Mouse (Mus musculus): Measurements from ENCODE around the gene Wdr47. TPM values are rescaled to one million over a fixed set of nuclear protein-coding genes. Genes with fewer than 3 reads are reported as not detected.

Gene Wdr47
- polyA plus RNA-seq, 1 experiment from 2014 or later = 7.0 TPM

GRCm38 (mm10) chr3:108685701-108686100 lies 94.6 kb downstream of the Wdr47 start:
- Histone ChIP-seq H3K27me3 (no peaks in the 10 kb centered on the region), H3K9ac (no peak overlapping the region), H3K36me3 (peaks cover 47% of the 10 kb centered on the region), H3K4me1 (replicated peaks) (no peaks in the 10 kb centered on the region), H3K9me3 (replicated peaks) (no peaks in the 10 kb centered on the region), H3K4me3 (no peak overlapping the region), H3K27ac (no peak overlapping the region), H3K4me2 (no peak overlapping the region)
- no peak for ATAC-seq (replicated peaks; ENCODE audit: insufficient number of reproducible peaks, insufficient read depth, low FRiP score, low read depth)
- WGBS = 95% methylated on average over 7 of the region's 7 CpGs

DNA sequence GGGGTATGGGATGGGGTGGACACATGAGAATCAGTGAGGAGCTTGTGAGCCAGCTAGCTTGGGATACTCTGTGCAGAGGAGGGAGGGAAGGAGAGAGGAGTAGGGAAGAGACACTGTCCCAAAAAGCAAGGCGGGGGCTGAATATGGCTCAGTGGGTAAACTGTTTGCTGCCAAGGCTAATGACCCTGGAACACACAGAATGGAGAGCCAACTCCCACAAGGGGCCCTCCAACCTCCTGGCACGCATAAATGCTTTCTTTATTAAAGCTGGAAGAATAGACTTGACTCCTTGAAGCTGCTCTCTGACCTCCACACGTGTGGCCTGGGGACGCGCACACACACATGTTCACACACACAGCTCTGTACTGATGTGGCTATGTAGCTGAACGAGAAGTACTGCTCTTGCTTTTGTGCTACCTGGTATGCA lies 97.9 kb downstream of the Wdr47 start:
- Histone ChIP-seq H3K4me3 (no peak overlapping the region), H3K9me3 (replicated peaks) (no peaks in the 10 kb centered on the region), H3K4me1 (replicated peaks) (no peaks in the 10 kb centered on the region), H3K4me2 (no peak overlapping the region), H3K9ac (no peak overlapping the region), H3K27me3 (no peaks in the 10 kb centered on the region), H3K36me3 (peaks cover 23% of the 10 kb centered on the region), H3K27ac (no peak overlapping the region)
- no peak for ATAC-seq (replicated peaks; ENCODE audit: insufficient number of reproducible peaks, insufficient read depth, low FRiP score, low read depth)
- WGBS = 87% methylated on average over 6 of the region's 6 CpGs

DNA sequence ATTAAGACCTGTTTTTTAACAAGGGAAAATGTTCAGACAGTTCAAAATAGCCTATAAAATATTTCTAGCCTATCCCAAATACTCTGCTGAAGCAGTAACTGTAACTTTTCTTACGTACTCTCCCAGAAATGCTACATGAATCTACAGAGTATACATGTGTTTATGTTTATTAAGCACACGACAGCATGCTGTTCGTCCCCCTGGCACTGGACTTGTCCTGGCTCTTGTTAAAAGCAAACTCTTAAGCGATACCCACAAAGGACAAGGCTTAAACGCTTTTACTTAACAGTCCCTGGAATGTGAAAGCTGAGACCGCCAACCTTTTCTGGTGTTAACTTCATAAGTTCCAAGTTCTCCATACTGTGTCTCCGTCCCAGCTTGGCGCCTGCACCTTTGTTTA lies 98.4 kb downstream of the Wdr47 start:
- no peak overlapping the region for H3K4me2 ChIP-seq
- H3K36me3 ChIP-seq = peaks cover 25% of the 10 kb centered on the region
- H3K4me3 ChIP-seq = no peak overlapping the region
- ATAC-seq (replicated peaks; ENCODE audit: insufficient number of reproducible peaks, insufficient read depth, low FRiP score, low read depth) = no peak
- 82% methylated on average over 8 of the region's 8 CpGs for WGBS
- H3K27ac ChIP-seq = no peak overlapping the region
- H3K9ac ChIP-seq = no peak overlapping the region
- no peaks in the 10 kb centered on the region for H3K4me1 ChIP-seq (replicated peaks)
- H3K27me3 ChIP-seq = no peaks in the 10 kb centered on the region
- H3K9me3 ChIP-seq (replicated peaks) = no peaks in the 10 kb centered on the region

- H3K4me3 ChIP-seq = no peak overlapping the region
- H3K36me3 ChIP-seq = peaks cover 27% of the 10 kb centered on the region
These were observed 98.9 kb downstream of the Wdr47 start for GRCm38 (mm10) chr3:108689979-108690378.

GRCm38 (mm10) chr3:108694321-108694720 lies 103.2 kb downstream of the Wdr47 start:
- Histone ChIP-seq H3K9ac (no peak overlapping the region), H3K36me3 (peaks cover 34% of the 10 kb centered on the region), H3K4me3 (no peak overlapping the region), H3K27me3 (no peaks in the 10 kb centered on the region), H3K27ac (no peak overlapping the region), H3K4me2 (no peak overlapping the region), H3K4me1 (replicated peaks) (no peaks in the 10 kb centered on the region), H3K9me3 (replicated peaks) (no peaks in the 10 kb centered on the region)
- no peak for ATAC-seq (replicated peaks; ENCODE audit: insufficient number of reproducible peaks, insufficient read depth, low FRiP score, low read depth)
- 58% methylated on average over 9 of the region's 9 CpGs for WGBS

More at GRCm38 (mm10) chr3:108689979-108690378, 98.9 kb downstream of the Wdr47 start:
- H3K27me3 ChIP-seq = no peaks in the 10 kb centered on the region
- H3K27ac ChIP-seq = no peak overlapping the region
- 80% methylated on average over 4 of the region's 4 CpGs for WGBS
- H3K4me2 ChIP-seq = no peak overlapping the region
- H3K9ac ChIP-seq = no peak overlapping the region
- no peak for ATAC-seq (replicated peaks; ENCODE audit: insufficient number of reproducible peaks, insufficient read depth, low FRiP score, low read depth)
- H3K4me1 ChIP-seq (replicated peaks) = no peaks in the 10 kb centered on the region
- H3K9me3 ChIP-seq (replicated peaks) = no peaks in the 10 kb centered on the region

Small RNAs within 50 kb of the gene (microRNA-seq; reads per million reads assigned to microRNA genes)
- gene Gm22860 = not detected

Other genes with a start within 250 kb of the Wdr47 start
- gene Mybphl, start 226.4 kb upstream of the Wdr47 start, polyA plus RNA-seq (2015; fragmentation: Nextera tagmentation; extraction: Ambion mirVana) = 41.5 and 48.0 TPM in 2 replicates
- gene Psrc1, start 207.4 kb upstream of the Wdr47 start, polyA plus RNA-seq (2015; fragmentation: Nextera tagmentation; extraction: Ambion mirVana) = 17.1 and 23.1 TPM in 2 replicates
- 2.4 and 3.6 TPM in 2 replicates for gene Celsr2, start 175.7 kb upstream of the Wdr47 start, polyA plus RNA-seq (2015; fragmentation: Nextera tagmentation; extraction: Ambion mirVana)
- 79.7 and 80.9 TPM in 2 replicates for gene Sars, start 146.1 kb upstream of the Wdr47 start, polyA plus RNA-seq (2015; fragmentation: Nextera tagmentation; extraction: Ambion mirVana)
- 0.19 TPM in 1 of 2 replicates, not detected in the other for gene 1700013F07Rik, start 57.1 kb upstream of the Wdr47 start, polyA plus RNA-seq (2015; fragmentation: Nextera tagmentation; extraction: Ambion mirVana)
- gene 5330417C22Rik, start 54.7 kb upstream of the Wdr47 start, polyA plus RNA-seq (2015; fragmentation: Nextera tagmentation; extraction: Ambion mirVana) = 1.0 and 1.7 TPM in 2 replicates
- 29.7 and 32.5 TPM in 2 replicates for gene Tmem167b, start 28.8 kb upstream of the Wdr47 start, polyA plus RNA-seq (2015; fragmentation: Nextera tagmentation; extraction: Ambion mirVana)
- gene Taf13, start 19.6 kb upstream of the Wdr47 start, polyA plus RNA-seq (2015; fragmentation: Nextera tagmentation; extraction: Ambion mirVana) = 24.6 and 24.7 TPM in 2 replicates
- gene Clcc1, start 62.6 kb downstream of the Wdr47 start, polyA plus RNA-seq (2015; fragmentation: Nextera tagmentation; extraction: Ambion mirVana) = 50.3 and 50.9 TPM in 2 replicates
- gene Gpsm2, start 131.0 kb downstream of the Wdr47 start, polyA plus RNA-seq (2015; fragmentation: Nextera tagmentation; extraction: Ambion mirVana) = 25.0 and 27.6 TPM in 2 replicates
- 0.04 TPM in 1 of 2 replicates, not detected in the other for gene Aknad1, start 148.4 kb downstream of the Wdr47 start, polyA plus RNA-seq (2015; fragmentation: Nextera tagmentation; extraction: Ambion mirVana)
- gene Stxbp3, start 249.2 kb downstream of the Wdr47 start, polyA plus RNA-seq (2015; fragmentation: Nextera tagmentation; extraction: Ambion mirVana) = 28.1 and 29.9 TPM in 2 replicates

Data from heart, embryonic 15.5 days (tissue).